Mouse (Mus musculus): Measurements from ENCODE around the gene Dock9.
A peak's percentile ranks its signal among the peaks of the same experiment; 100 is the strongest.

Gene Dock9

GRCm38 (mm10) chr14:121500577-121500976 lies 297.1 kb downstream of the Dock9 start:
- DNase-seq = no peak

- DNase-seq = no peak
Observed at GRCm38 (mm10) chr14:121499769-121500168, 297.9 kb downstream of the Dock9 start.

DNA sequence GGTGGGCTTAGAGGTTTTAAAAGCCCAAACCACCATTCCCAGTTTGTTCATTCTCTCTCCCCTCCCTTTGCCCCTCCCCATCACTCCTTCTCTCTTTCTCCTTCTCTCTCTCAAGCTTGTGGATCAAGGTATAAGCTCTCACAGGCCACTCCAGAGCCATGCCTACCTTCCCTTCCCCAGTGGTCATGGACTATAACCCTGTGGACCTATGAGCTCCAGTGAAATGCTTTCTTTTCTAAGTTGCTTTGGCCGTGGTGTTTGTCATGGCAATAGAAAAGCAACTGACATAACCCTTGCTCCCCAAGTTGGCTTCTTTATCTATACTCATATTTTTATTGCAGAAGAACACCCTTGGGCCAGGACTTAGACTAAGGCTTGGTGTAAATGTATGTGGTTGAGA lies 299.8 kb downstream of the Dock9 start:
- no peak for DNase-seq

DNA sequence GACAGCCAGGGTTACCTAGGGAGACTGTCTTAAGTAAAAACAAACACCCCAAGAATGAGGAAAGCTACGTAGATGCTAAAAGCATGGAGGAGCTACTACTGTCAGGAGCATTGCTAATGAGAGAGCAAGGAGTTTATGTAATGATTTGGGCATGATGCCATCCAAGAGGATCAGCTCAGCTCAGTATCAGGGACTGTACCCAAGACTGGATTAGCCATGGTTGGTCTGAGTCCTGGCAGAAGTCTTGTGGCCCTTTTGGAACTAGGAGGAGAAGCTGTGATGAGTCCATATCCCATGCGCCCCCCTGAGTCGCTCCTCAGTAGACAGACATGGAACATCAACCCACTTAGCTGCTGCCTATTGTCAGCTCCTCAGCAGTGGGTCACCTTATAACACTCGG lies 301.9 kb downstream of the Dock9 start:
- DNase-seq = no peak

DNA sequence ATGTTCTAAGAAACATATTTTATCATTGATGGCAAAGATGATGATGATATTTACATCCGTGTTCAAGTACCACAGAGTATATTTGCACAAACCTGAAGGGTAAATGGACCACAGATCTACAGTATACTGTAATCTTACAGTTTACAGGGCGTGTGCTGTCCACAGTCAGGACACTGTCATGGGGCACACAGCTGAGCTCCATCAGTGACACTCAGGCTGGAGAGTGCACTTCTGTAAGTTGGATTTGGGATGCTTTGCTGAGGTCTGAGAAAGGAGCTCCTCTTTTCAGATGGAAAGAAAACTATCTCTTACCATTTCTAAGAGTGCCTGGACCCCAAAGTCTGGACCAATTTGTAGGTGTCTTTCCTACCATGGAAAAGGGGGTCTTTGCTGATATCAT lies 302.5 kb downstream of the Dock9 start:
- peak; percentile 45 for DNase-seq

GRCm38 (mm10) chr14:121494238-121494637 lies 303.4 kb downstream of the Dock9 start:
- no peak for DNase-seq

DNA sequence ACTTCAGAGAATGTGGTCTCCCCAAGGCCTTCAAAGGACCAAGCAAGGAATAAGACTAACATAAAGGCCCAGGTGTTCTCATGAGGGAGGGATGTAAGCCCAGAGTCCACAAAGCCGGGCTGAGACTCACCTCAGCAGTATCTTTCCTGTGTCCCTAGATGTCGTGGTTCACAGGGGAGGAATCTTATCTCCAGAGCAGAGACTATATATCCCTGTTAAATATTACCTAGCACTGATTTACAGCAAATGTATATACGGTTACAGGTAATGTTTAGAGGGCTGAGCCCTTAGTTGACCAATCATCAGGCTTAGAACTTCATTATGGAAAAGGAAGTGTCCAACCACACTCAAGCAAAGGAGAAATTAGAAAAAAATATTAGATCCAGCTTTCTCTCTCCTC lies 303.9 kb downstream of the Dock9 start:
- no peak for DNase-seq

GRCm38 (mm10) chr14:121492328-121492727 lies 305.3 kb downstream of the Dock9 start:
- DNase-seq = no peak

Data from lung, postnatal 10 days (tissue).